Mouse (Mus musculus) frontal cortex, postnatal 14 days (tissue): ENCODE data around the gene Olfr775.

Experiments used
- DNase-seq, 2 experiments: peaks; one replicate each; pipeline ENCODE4 v3.0.0; 2022; ENCODE audit warnings: low spot score in 2 of 2

The Olfr775 gene

GRCm38 (mm10) chr10:129248112-129248511 is at the start of gene Olfr775:
Olfr775 (plus strand) TSS chr10:129248412.
- DNase-seq, result no peak

DNA sequence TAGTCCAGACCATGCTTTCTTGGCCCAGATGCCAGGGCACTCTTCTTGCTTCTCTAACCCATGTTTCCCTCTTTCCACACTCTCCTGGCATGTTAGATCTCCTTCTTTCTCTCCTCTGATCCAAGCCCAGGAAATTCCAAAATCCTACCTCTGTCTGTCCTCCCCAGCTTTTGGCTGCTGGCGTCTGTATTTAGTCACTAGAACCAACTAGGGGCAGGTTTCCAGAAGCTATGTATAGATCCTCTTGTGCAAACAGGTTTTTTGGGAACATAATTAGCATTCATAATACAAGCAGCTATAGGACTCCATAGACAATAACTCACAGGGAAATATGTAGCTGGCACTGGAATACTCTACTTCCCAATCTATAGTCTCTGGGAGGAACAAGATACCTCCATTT is 17.5 kb upstream of the Olfr775 start:
- no peak for DNase-seq

GRCm38 (mm10) chr10:129235904-129236303 is 12.3 kb upstream of the Olfr775 start, which contains the start of gene Olfr774:
Olfr774 (plus strand) TSS chr10:129236204.
- DNase-seq, result no peak

DNA sequence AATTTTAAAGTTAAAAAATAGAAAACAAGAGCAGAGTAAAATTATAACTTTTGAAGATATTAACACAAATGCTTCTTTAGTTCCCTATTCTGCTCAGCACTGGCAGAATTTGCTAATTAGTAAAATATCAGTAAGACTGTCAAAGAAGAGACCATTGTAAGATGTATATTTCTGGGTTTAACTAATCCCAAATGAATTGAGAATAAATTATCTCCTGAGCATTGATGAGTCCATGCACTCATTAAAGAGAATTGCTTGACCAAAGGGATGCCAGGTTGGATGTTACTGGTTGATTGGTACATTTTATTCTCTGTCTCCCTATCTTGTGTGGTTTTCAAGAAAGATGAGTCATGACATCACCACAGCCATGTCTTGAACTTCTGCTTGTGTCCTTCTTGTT is 10.6 kb downstream of the Olfr775 start, which contains the start of gene Olfr776:
TSS of gene Olfr776 (plus strand) at position 301 of the 400 bp plus-strand sequence.
- no peak for DNase-seq

- DNase-seq, result no peak
Measured at GRCm38 (mm10) chr10:129271081-129271535, 22.9 kb downstream of the Olfr775 start, which contains the start of gene Olfr777. Olfr777 (minus strand) TSS chr10:129271485.
